Mouse (Mus musculus) limb, embryonic 11.5 days (tissue): ENCODE data around the gene Klf13. TPM values are rescaled to one million over a fixed set of nuclear protein-coding genes. Genes with fewer than 3 reads are reported as not detected.

Experiments
- ATAC-seq: fragments of 200-750 bp; cut with Nextera tagmentation; 2 replicates; pipeline ENCODE4 v1.8.0; 2017; ENCODE audit warnings: low read depth; ENCODE audit not compliant: insufficient number of reproducible peaks, low FRiP score, low TSS enrichment
- DNase-seq: peaks from one replicate; pipeline ENCODE4 v3.0.0-alpha.2; 2015; ENCODE audit warnings: low spot score
- H3K27ac ChIP-seq: fragments of 300-500 bp; sonication (generic); replicated peaks from 2 replicates; pipeline ENCODE4 v1.5.1; 2014; ENCODE audit warnings: low read depth, mild to moderate bottlenecking, low read length
- H3K27me3 ChIP-seq: fragments of 300-500 bp; sonication (generic); 2 replicates; pipeline ENCODE4 v1.6.1; 2014; ENCODE audit warnings: mild to moderate bottlenecking, low read length, mixed read lengths; ENCODE audit not compliant: control insufficient read depth, insufficient read depth
- H3K36me3 ChIP-seq: fragments of 300-500 bp; sonication (generic); 2 replicates; pipeline ENCODE4 v1.6.1; 2014; ENCODE audit warnings: mild to moderate bottlenecking, low read length, moderate library complexity, mixed read lengths; ENCODE audit not compliant: control insufficient read depth, insufficient read depth
- H3K4me1 ChIP-seq: fragments of 300-500 bp; sonication (generic); 2 replicates; pipeline ENCODE4 v1.6.1; 2014; ENCODE audit warnings: low read length, mixed read lengths; ENCODE audit not compliant: control insufficient read depth, insufficient read depth
- H3K4me2 ChIP-seq: fragments of 300-500 bp; sonication (generic); 2 replicates; pipeline ENCODE4 v1.6.1; 2014; ENCODE audit warnings: low read depth, mild to moderate bottlenecking, moderate library complexity; ENCODE audit not compliant: severe bottlenecking
- H3K4me3 ChIP-seq: fragments of 300-500 bp; sonication (generic); 2 replicates; pipeline ENCODE4 v1.5.1; 2014; ENCODE audit warnings: low read depth, low read length
- H3K9ac ChIP-seq: fragments of 300-500 bp; sonication (generic); 2 replicates; pipeline ENCODE4 v1.6.1; 2014; ENCODE audit warnings: mild to moderate bottlenecking, low read length
- H3K9me3 ChIP-seq: fragments of 300-500 bp; sonication (generic); 2 replicates; pipeline ENCODE4 v1.6.1; 2016; ENCODE audit warnings: low read length; ENCODE audit not compliant: control insufficient read depth
- WGBS: fragments of 180-500 bp; shearing (Covaris S2); extraction: QIAGEN DNeasy Blood & Tissue Kit; methylation state at CpG from one replicate; pipeline ENCODE4 v1.1.7; 2014; 5-methylcytosine and 5-hydroxymethylcytosine counted together
- polyA plus RNA-seq: library from polyadenylated mRNA; unstranded; fragments of >200 nt; fragmentation: Nextera tagmentation; extraction: Ambion mirVana; gene quantifications from 2 replicates; pipeline ENCODE4 v1.2.1, GENCODE M21; 2014

Gene Klf13
- polyA plus RNA-seq, 1 experiment from 2014 or later = 18.8 TPM

DNA sequence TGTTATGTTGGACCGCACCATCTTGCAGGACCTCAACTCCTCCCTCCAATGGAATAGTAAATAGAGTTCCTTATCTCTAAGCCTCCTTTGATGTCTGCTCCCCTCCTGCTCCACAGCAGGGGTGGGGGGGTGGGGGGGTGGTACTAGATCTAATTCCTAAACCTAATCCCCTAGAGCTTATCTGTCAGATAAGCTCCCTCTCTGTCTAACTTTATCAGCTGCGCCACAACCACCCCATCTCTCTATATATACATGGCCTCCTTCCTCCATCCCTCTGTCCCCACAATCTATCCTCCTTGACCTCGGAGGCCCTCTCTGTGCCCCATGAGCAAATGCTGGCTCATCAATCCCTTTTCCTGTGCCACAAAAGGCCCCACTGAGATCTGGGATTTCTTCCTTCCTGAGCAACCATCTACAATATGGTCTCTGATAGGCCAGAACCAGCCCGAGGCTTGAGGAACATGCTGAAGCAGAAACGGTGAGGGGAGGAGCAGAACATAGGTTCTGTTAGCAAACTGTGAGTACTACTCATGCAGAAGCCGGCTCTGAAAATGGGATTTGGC is 70.3 kb downstream of the Klf13 start:
- no peak for DNase-seq
- Histone ChIP-seq H3K27ac (no peak overlapping the region), H3K9ac (no peak overlapping the region), H3K9me3 (no peaks in the 10 kb centered on the region), H3K4me1 (no peaks in the 10 kb centered on the region), H3K4me3 (no peak overlapping the region), H3K4me2 (no peak overlapping the region), H3K27me3 (no peaks in the 10 kb centered on the region), H3K36me3 (no peaks in the 10 kb centered on the region)
- ATAC-seq = no peak
- 69% methylated on average over 6 of the region's 6 CpGs for WGBS

DNA sequence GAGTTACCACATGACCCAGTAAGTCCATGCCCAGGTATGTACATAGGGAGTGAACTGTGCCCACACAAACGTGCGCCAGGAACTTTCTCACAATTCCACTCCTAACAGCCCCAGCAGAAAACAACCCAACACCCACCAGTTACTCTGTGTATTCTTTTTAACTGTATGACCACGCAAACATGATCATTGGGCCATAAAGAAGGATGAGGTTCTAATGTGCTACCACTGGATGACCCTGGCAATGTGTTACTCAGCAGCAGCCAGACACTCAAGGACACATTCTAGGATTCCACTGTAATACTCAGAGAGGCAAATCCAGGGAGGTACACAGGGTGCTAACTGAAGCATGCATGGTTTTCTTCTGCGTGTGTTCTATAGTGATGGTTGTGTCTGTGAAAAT is 72.8 kb downstream of the Klf13 start:
- Histone ChIP-seq H3K4me1 (no peaks in the 10 kb centered on the region), H3K9me3 (no peaks in the 10 kb centered on the region), H3K9ac (no peak overlapping the region), H3K27me3 (no peaks in the 10 kb centered on the region), H3K36me3 (no peaks in the 10 kb centered on the region), H3K4me2 (no peak overlapping the region), H3K27ac (no peak overlapping the region), H3K4me3 (no peak overlapping the region)
- no peak for ATAC-seq
- 95% methylated on average over 4 of the region's 4 CpGs for WGBS
- no peak for DNase-seq

DNA sequence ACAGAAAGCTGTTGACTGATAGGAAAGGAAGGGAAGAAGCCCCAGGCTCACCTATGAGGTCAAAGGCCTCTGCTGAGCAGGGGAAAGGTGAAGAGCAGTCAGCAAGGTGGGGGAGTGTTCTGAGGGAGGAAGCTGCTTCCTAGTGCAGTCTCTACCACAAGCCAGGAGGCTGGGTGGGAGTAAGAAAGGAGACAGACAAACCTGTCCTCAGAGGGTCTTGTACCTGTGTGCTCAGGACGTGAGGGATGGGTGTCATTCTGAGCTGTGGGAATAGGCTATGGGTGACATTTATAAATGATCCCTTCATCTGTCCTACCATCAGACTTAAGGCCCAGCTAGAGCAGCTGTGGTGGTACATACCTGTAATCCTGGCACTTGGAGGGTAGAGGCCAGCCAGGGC is 75.7 kb downstream of the Klf13 start:
- ATAC-seq (no peak), DNase-seq (no peak)
- H3K27me3 ChIP-seq = no peaks in the 10 kb centered on the region
- H3K27ac ChIP-seq = no peak overlapping the region
- H3K4me3 ChIP-seq = no peak overlapping the region
- no peak overlapping the region for H3K4me2 ChIP-seq
- no peak overlapping the region for H3K9ac ChIP-seq
- H3K36me3 ChIP-seq = no peaks in the 10 kb centered on the region
- 50% methylated on average over 1 of the region's 1 CpGs for WGBS
- no peaks in the 10 kb centered on the region for H3K9me3 ChIP-seq
- 0 out of 2 replicates have a peak, but pooled peaks cover 5% of the 10 kb centered on the region for H3K4me1 ChIP-seq

DNA sequence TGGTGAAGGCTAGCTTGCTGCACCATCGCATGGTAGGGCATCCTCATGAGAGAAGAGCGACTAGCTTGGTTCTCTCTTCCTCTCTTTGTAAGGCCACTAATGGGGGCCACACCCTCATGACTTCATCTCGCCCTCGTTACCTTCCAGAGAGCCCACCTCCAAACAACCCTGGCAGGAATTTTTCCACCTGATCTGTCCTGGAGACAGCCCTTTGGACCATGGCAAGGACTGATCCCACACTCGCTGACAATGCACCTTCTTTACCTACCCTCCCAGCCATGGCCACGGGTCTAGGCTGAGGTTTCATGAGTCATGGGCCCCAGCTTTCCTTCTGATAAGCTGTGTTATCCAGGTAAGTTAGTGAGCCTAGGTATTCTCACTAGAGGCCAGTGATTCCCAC is 77.6 kb downstream of the Klf13 start:
- H3K4me2 ChIP-seq = no peak overlapping the region
- H3K27ac ChIP-seq = no peak overlapping the region
- H3K4me3 ChIP-seq = no peak overlapping the region
- H3K4me1 ChIP-seq = 0 out of 2 replicates have a peak, but pooled peaks cover 5% of the 10 kb centered on the region
- H3K9me3 ChIP-seq = no peaks in the 10 kb centered on the region
- ATAC-seq (no peak), DNase-seq (no peak)
- H3K9ac ChIP-seq = no peak overlapping the region
- no peaks in the 10 kb centered on the region for H3K27me3 ChIP-seq
- no peaks in the 10 kb centered on the region for H3K36me3 ChIP-seq
- 85% methylated on average over 6 of the region's 6 CpGs for WGBS

DNA sequence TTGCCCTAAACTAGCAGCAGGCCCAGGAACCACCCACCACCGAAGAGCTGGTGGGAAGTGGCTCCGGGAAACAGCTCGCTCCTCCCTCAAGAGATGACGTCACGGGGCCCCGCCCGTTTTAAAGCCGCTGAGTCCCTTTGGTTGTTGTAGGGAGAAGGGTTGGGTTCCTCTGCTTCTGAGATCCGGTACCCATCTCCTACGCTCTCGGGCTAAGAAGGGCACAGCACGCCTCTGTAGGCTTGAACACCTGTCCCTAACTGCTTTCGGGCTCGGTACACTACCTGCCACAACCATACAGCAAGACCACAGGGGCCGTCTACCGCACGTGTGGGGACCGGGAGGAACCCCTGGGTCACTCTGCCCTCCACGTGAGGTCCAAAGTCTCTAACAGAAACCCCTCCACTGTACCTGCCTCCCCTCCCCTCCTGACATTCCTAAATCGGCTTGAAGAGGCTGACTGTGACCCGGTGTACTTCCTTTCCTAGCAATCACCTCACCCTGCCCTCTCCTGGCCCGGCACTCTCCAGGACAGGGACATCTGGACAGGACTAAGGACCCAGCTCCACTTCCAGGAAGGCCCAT is 80.1 kb downstream of the Klf13 start:
- DNase-seq (peak; percentile 88), ATAC-seq (peak; percentile 79)
- 3% methylated on average over 22 of the region's 22 CpGs for WGBS
- H3K9ac ChIP-seq = no peak overlapping the region
- no peak overlapping the region for H3K27ac ChIP-seq
- H3K9me3 ChIP-seq = no peaks in the 10 kb centered on the region
- no peaks in the 10 kb centered on the region for H3K36me3 ChIP-seq
- peak overlapping the region; percentile 29 for H3K4me3 ChIP-seq
- H3K4me2 ChIP-seq = peak overlapping the region; percentile 56
- 0 out of 2 replicates have a peak, but pooled peaks cover 5% of the 10 kb centered on the region for H3K4me1 ChIP-seq
- no peaks in the 10 kb centered on the region for H3K27me3 ChIP-seq

DNA sequence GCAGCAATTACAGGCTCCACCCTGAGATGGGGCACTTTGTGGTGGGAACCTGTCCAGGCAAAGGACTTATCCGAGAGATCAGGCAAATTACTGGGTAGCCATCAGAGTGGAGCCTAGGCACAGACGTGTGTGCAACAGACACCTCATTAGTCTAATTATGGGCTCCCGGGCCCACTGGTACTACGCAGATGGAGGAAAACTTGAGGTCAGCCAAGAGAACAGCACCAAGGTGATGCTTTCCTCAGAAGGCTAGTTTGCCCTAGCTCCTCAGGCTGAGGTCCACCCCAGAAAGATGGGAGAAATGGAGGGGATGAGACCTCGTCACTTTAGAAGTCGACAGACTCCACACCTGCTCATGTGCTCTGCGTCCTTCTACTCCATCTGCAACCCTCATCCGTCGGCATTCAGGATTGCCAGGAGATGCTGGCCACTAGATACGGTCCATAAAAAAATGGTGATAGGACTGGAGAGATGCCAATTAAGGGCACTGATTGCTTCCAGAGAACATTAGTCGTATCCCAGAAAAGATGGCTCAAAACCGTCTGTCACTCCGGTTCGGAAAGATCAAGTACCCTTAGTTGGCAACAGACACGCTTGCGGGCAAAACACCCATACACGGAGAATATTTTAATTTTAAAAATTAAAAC is 80.8 kb downstream of the Klf13 start:
- Histone ChIP-seq H3K9ac (no peak overlapping the region), H3K4me2 (no peak overlapping the region)
- ATAC-seq = no peak

DNA sequence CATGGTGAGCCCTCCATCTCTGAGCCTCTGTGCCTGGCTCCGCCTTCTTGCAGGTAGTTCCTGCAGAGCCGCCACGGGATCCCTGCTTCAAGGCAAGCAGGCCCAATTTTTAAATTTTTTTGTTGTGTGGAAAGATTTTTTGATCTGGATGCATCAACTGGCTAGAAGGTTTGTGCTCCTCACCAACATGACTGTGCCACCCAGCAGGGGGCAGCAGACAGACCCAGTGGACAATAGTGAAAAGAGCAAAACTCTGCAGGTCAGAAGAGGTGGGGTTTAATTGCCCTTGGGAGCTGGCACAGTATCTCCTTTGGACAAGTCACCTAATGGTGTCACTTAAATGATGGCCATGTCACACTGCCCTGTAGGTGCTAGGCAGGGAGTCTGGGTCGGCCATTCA is 83.4 kb downstream of the Klf13 start:
- Histone ChIP-seq H3K4me1 (0 out of 2 replicates have a peak, but pooled peaks cover 5% of the 10 kb centered on the region), H3K9me3 (no peaks in the 10 kb centered on the region), H3K4me2 (no peak overlapping the region), H3K9ac (no peak overlapping the region), H3K27ac (no peak overlapping the region), H3K4me3 (no peak overlapping the region), H3K27me3 (no peaks in the 10 kb centered on the region), H3K36me3 (no peaks in the 10 kb centered on the region)
- peak; percentile 70 for DNase-seq
- ATAC-seq = no peak
- WGBS = 60% methylated on average over 4 of the region's 4 CpGs

More for the DNA sequence above, 80.8 kb downstream of the Klf13 start:
- H3K27ac ChIP-seq = no peak overlapping the region
- no peak for DNase-seq
- H3K4me1 ChIP-seq = 0 out of 2 replicates have a peak, but pooled peaks cover 5% of the 10 kb centered on the region
- no peaks in the 10 kb centered on the region for H3K36me3 ChIP-seq
- 79% methylated on average over 17 of the region's 17 CpGs for WGBS
- H3K9me3 ChIP-seq = no peaks in the 10 kb centered on the region
- no peak overlapping the region for H3K4me3 ChIP-seq
- no peaks in the 10 kb centered on the region for H3K27me3 ChIP-seq

DNA sequence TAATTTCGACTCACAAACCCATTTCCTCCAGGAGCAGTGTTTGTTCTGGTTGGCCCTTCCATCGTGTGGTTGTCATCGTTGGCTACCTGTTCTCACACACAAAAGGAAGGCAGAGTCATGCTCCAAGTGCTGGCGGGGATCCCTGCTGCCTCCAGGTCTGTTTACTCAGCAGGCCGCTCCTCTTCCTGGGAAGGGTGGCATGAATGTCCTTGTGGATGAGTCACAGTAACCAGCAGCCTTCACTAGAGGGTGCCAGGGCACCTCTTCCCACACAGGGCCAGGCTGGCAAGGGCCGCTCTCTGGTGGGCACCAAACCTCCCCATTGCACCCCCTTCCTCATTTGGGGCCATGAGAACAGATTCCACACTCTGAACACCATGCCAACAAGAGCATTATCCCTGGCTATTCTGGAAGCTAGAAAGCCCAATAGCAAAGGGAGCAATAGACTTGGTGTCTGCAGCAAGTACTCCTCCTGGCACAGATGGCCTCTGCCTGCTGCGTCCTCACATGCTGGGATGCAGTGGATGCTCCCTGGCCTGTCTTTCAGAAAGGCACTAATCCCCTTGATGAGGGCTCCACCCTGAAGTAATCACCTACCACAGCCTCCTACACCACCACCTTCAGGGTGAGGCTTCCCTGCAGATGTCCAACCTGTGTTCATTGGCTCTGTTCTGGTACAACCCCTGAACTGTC is 86.7 kb downstream of the Klf13 start:
- no peak overlapping the region for H3K9ac ChIP-seq
- ATAC-seq (no peak), DNase-seq (no peak)
- H3K36me3 ChIP-seq = no peaks in the 10 kb centered on the region
- no peak overlapping the region for H3K4me3 ChIP-seq
- H3K27me3 ChIP-seq = no peaks in the 10 kb centered on the region
- WGBS = 57% methylated on average over 7 of the region's 7 CpGs
- H3K9me3 ChIP-seq = no peaks in the 10 kb centered on the region
- H3K27ac ChIP-seq = no peak overlapping the region
- H3K4me2 ChIP-seq = no peak overlapping the region
- no peaks in the 10 kb centered on the region for H3K4me1 ChIP-seq
